Mouse (Mus musculus): ENCODE data around the gene Ten1. TPM values are rescaled to one million over a fixed set of nuclear protein-coding genes. Genes with fewer than 3 reads are reported as not detected.

Gene Ten1
- polyA plus RNA-seq, 1 experiment: 181 TPM

GRCm38 (mm10) chr11:116245616-116246015 lies 47.0 kb downstream of the Ten1 start:
- no peak overlapping the region for H3K4me3 ChIP-seq (replicated peaks)
- peaks cover 83% of the 10 kb centered on the region for H3K36me3 ChIP-seq (replicated peaks; ENCODE audit: low read length)
- no peaks in the 10 kb centered on the region for H3K9me3 ChIP-seq
- TF ChIP-seq GATA1 (IDR thresholded peaks at IDR 0.05; ENCODE audit: borderline replicate concordance, low read length) (no peak), FLI1 (IDR thresholded peaks at IDR 0.05; ENCODE audit: low read length) (no peak)
- H3K4me1 ChIP-seq: peaks cover 9% of the 10 kb centered on the region; the same call in 1 of the 2 replicates
- no peaks in the 10 kb centered on the region for H3K27me3 ChIP-seq (replicated peaks)

GRCm38 (mm10) chr11:116247502-116248222 lies 49.0 kb downstream of the Ten1 start:
- Histone ChIP-seq H3K4me3 (replicated peaks) (no peak overlapping the region), H3K9me3 (no peaks in the 10 kb centered on the region), H3K36me3 (replicated peaks; ENCODE audit: low read length) (peaks cover 100% of the 10 kb centered on the region), H3K27me3 (replicated peaks) (no peaks in the 10 kb centered on the region), H3K4me1 (peaks cover 9% of the 10 kb centered on the region; the same call in 1 of the 2 replicates)
- TF ChIP-seq FLI1 (IDR thresholded peaks at IDR 0.05; ENCODE audit: low read length) (no peak), GATA1 (IDR thresholded peaks at IDR 0.05; ENCODE audit: borderline replicate concordance, low read length) (no peak)

GRCm38 (mm10) chr11:116250898-116251297 lies 52.2 kb downstream of the Ten1 start:
- H3K4me1 ChIP-seq: peaks cover 27% of the 10 kb centered on the region
- TF ChIP-seq FLI1 (IDR thresholded peaks at IDR 0.05; ENCODE audit: low read length) (no peak), GATA1 (IDR thresholded peaks at IDR 0.05; ENCODE audit: borderline replicate concordance, low read length) (no peak)
- H3K9me3 ChIP-seq: no peaks in the 10 kb centered on the region
- no peaks in the 10 kb centered on the region for H3K27me3 ChIP-seq (replicated peaks)
- no peak overlapping the region for H3K4me3 ChIP-seq (replicated peaks)
- peaks cover 98% of the 10 kb centered on the region for H3K36me3 ChIP-seq (replicated peaks; ENCODE audit: low read length)

GRCm38 (mm10) chr11:116253076-116253600 lies 54.5 kb downstream of the Ten1 start:
- no peaks in the 10 kb centered on the region for H3K9me3 ChIP-seq
- no peak overlapping the region for H3K4me3 ChIP-seq (replicated peaks)
- no peak for TF ChIP-seq GATA1 (IDR thresholded peaks at IDR 0.05; ENCODE audit: borderline replicate concordance, low read length)
- no peak for TF ChIP-seq FLI1 (IDR thresholded peaks at IDR 0.05; ENCODE audit: low read length)
- peaks cover 93% of the 10 kb centered on the region for H3K36me3 ChIP-seq (replicated peaks; ENCODE audit: low read length)
- H3K27me3 ChIP-seq (replicated peaks): no peaks in the 10 kb centered on the region
- H3K4me1 ChIP-seq: peaks cover 49% of the 10 kb centered on the region

GRCm38 (mm10) chr11:116254627-116255026 lies 56.0 kb downstream of the Ten1 start:
- TF ChIP-seq GATA1 (IDR thresholded peaks at IDR 0.05; ENCODE audit: borderline replicate concordance, low read length): no peak
- no peak for TF ChIP-seq FLI1 (IDR thresholded peaks at IDR 0.05; ENCODE audit: low read length)
- peaks cover 54% of the 10 kb centered on the region for H3K4me1 ChIP-seq
- H3K4me3 ChIP-seq (replicated peaks): peak overlapping the region; percentile 86
- no peaks in the 10 kb centered on the region for H3K27me3 ChIP-seq (replicated peaks)
- peaks cover 93% of the 10 kb centered on the region for H3K36me3 ChIP-seq (replicated peaks; ENCODE audit: low read length)
- H3K9me3 ChIP-seq: no peaks in the 10 kb centered on the region

GRCm38 (mm10) chr11:116255090-116255981 lies 56.7 kb downstream of the Ten1 start:
- TF ChIP-seq GATA1 (IDR thresholded peaks at IDR 0.05; ENCODE audit: borderline replicate concordance, low read length): no peak
- no peak for TF ChIP-seq FLI1 (IDR thresholded peaks at IDR 0.05; ENCODE audit: low read length)
- Histone ChIP-seq H3K9me3 (no peaks in the 10 kb centered on the region), H3K4me1 (peaks cover 59% of the 10 kb centered on the region), H3K4me3 (replicated peaks) (peak overlapping the region; percentile 86), H3K36me3 (replicated peaks; ENCODE audit: low read length) (peaks cover 93% of the 10 kb centered on the region), H3K27me3 (replicated peaks) (no peaks in the 10 kb centered on the region)

- Histone ChIP-seq H3K27me3 (replicated peaks) (no peaks in the 10 kb centered on the region), H3K36me3 (replicated peaks; ENCODE audit: low read length) (peaks cover 93% of the 10 kb centered on the region), H3K4me3 (replicated peaks) (peak overlapping the region; percentile 24), H3K4me1 (peaks cover 63% of the 10 kb centered on the region), H3K9me3 (no peaks in the 10 kb centered on the region)
- TF ChIP-seq FLI1 (IDR thresholded peaks at IDR 0.05; ENCODE audit: low read length): no peak
- TF ChIP-seq GATA1 (IDR thresholded peaks at IDR 0.05; ENCODE audit: borderline replicate concordance, low read length): no peak
Measured at GRCm38 (mm10) chr11:116255982-116256675, 57.5 kb downstream of the Ten1 start.

- no peak for TF ChIP-seq FLI1 (IDR thresholded peaks at IDR 0.05; ENCODE audit: low read length)
- Histone ChIP-seq H3K9me3 (no peaks in the 10 kb centered on the region), H3K4me1 (peaks cover 51% of the 10 kb centered on the region), H3K27me3 (replicated peaks) (no peaks in the 10 kb centered on the region), H3K4me3 (replicated peaks) (no peak overlapping the region), H3K36me3 (replicated peaks; ENCODE audit: low read length) (peaks cover 94% of the 10 kb centered on the region)
Measured at GRCm38 (mm10) chr11:116259461-116259860, 60.8 kb downstream of the Ten1 start.

GRCm38 (mm10) chr11:116260259-116260658 lies 61.6 kb downstream of the Ten1 start:
- H3K36me3 ChIP-seq (replicated peaks; ENCODE audit: low read length): peaks cover 94% of the 10 kb centered on the region
- H3K9me3 ChIP-seq: no peaks in the 10 kb centered on the region
- TF ChIP-seq FLI1 (IDR thresholded peaks at IDR 0.05; ENCODE audit: low read length) (no peak), GATA1 (IDR thresholded peaks at IDR 0.05; ENCODE audit: borderline replicate concordance, low read length) (no peak)

More at GRCm38 (mm10) chr11:116260259-116260658, 61.6 kb downstream of the Ten1 start:
- H3K27me3 ChIP-seq (replicated peaks): no peaks in the 10 kb centered on the region
- peaks cover 43% of the 10 kb centered on the region for H3K4me1 ChIP-seq
- no peak overlapping the region for H3K4me3 ChIP-seq (replicated peaks)

Other genes with a start within 250 kb of the Ten1 start
- 5.6 and 6.9 TPM in 2 replicates for gene Itgb4, start 224.1 kb upstream of the Ten1 start, polyA plus RNA-seq (2012; ENCODE audit: insufficient read depth, low replicate concordance)
- gene Galk1, start 186.1 kb upstream of the Ten1 start, polyA plus RNA-seq (2012; ENCODE audit: insufficient read depth, low replicate concordance): 197 and 238 TPM in 2 replicates
- 819 and 908 TPM in 2 replicates for gene H3f3b, start 170.9 kb upstream of the Ten1 start, polyA plus RNA-seq (2012; ENCODE audit: insufficient read depth, low replicate concordance)
- 18.8 and 53.4 TPM in 2 replicates for gene Unk, start 168.5 kb upstream of the Ten1 start, polyA plus RNA-seq (2012; ENCODE audit: insufficient read depth, low replicate concordance)
- gene Unc13d, start 120.9 kb upstream of the Ten1 start, polyA plus RNA-seq (2012; ENCODE audit: insufficient read depth, low replicate concordance): 221 and 384 TPM in 2 replicates
- 842 and 1,717 TPM in 2 replicates for gene Wbp2, start 111.9 kb upstream of the Ten1 start, polyA plus RNA-seq (2012; ENCODE audit: insufficient read depth, low replicate concordance)
- gene Trim47, start 71.6 kb upstream of the Ten1 start, polyA plus RNA-seq (2012; ENCODE audit: insufficient read depth, low replicate concordance): 6.9 and 23.5 TPM in 2 replicates
- gene Trim65, start 67.7 kb upstream of the Ten1 start, polyA plus RNA-seq (2012; ENCODE audit: insufficient read depth, low replicate concordance): 3.0 and 9.5 TPM in 2 replicates
- 25.4 and 80.4 TPM in 2 replicates for gene Mrpl38, start 60.0 kb upstream of the Ten1 start, polyA plus RNA-seq (2012; ENCODE audit: insufficient read depth, low replicate concordance)
- gene Fbf1, start 30.7 kb upstream of the Ten1 start, polyA plus RNA-seq (2012; ENCODE audit: insufficient read depth, low replicate concordance): 33.9 and 37.8 TPM in 2 replicates
- 1.7 and 3.3 TPM in 2 replicates for gene Acox1, start 190 bp downstream of the Ten1 start, polyA plus RNA-seq (2012; ENCODE audit: insufficient read depth, low replicate concordance)
- gene Evpl, start 39.2 kb downstream of the Ten1 start, polyA plus RNA-seq (2012; ENCODE audit: insufficient read depth, low replicate concordance): 0.34 TPM in 1 of 2 replicates, not detected in the other
- gene Srp68, start 75.4 kb downstream of the Ten1 start, polyA plus RNA-seq (2012; ENCODE audit: insufficient read depth, low replicate concordance): 4.7 and 34.1 TPM in 2 replicates
- gene Galr2, start 82.1 kb downstream of the Ten1 start, polyA plus RNA-seq (2012; ENCODE audit: insufficient read depth, low replicate concordance): not detected in 2 replicates
- 2.7 and 6.7 TPM in 2 replicates for gene Exoc7, start 108.4 kb downstream of the Ten1 start, polyA plus RNA-seq (2012; ENCODE audit: insufficient read depth, low replicate concordance)
- 0.12 and 0.84 TPM in 2 replicates for gene Foxj1, start 136.5 kb downstream of the Ten1 start, polyA plus RNA-seq (2012; ENCODE audit: insufficient read depth, low replicate concordance)
- gene Rnf157, start 214.2 kb downstream of the Ten1 start, polyA plus RNA-seq (2012; ENCODE audit: insufficient read depth, low replicate concordance): 1.2 and 1.8 TPM in 2 replicates
- gene Ubald2, start 235.2 kb downstream of the Ten1 start, polyA plus RNA-seq (2012; ENCODE audit: insufficient read depth, low replicate concordance): 443 and 805 TPM in 2 replicates